Mouse (Mus musculus) kidney, adult 18-20 months (tissue): ENCODE measurements around the gene Colq.

Source experiments
- DNase-seq: peaks from one replicate; pipeline ENCODE4 v3.0.0; 2021

The Colq gene

GRCm38 (mm10) chr14:31521318-31521717 lies 69.8 kb downstream of the Colq start:
- no peak for DNase-seq

DNA sequence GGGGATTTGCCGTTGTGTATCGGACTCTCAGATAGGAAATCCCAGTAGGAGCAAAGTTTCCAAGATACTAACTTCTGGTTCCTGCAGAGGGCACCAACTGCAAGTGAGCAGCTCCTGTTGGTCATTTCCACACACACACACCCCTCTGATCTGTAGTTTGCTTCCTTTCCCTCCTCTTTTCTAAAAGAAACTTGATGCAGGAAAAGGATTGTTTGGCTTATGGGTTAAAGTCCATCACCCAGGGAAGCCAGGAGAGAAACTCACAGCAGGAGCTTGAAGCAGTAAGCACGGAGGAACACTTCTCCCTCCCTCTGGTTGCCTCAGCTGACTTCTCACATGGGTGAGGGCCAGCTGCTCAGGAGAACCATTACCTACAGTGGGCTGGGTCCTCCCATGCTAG lies 72.0 kb downstream of the Colq start:
- peak; percentile 37 for DNase-seq

GRCm38 (mm10) chr14:31515895-31516294 lies 75.2 kb downstream of the Colq start:
- DNase-seq: no peak

DNA sequence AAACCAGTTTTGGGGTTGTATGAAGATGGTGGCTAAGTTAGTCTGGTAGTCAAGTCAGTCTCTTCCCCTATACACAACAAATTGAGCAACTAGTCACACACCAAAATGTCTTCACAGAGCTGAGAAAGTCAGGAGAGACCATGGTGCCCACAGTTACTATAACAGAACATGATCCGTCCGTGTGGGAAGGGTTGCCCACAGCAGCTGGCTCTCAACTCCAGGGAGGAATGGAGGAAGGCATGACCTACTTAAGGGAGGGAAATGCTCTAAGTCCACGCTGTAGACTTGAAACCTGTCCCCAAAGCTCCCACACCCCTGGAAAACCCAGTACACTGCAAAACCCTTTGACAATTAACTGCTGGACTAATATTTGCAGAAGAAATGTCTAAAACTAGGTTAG lies 80.8 kb downstream of the Colq start:
- no peak for DNase-seq

DNA sequence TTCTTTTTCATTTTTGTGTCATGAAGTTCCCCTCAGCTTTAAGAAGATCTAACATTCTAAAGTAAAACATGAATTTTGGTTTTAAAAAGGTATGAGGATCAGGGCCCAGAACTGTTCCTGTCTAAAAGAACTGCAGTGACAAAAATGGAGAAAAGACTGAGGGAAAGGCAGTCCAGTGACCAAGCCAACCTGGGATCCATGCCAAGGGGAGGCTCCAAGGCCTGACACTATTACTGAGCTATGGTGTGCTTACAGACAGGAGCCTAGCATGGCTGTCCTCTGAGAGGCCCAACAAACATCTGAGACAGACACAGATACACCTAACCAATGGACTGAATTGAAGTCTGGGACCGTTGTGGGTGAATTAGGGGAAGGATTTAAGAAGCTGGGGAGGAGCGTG lies 81.2 kb downstream of the Colq start:
- DNase-seq: no peak

DNA sequence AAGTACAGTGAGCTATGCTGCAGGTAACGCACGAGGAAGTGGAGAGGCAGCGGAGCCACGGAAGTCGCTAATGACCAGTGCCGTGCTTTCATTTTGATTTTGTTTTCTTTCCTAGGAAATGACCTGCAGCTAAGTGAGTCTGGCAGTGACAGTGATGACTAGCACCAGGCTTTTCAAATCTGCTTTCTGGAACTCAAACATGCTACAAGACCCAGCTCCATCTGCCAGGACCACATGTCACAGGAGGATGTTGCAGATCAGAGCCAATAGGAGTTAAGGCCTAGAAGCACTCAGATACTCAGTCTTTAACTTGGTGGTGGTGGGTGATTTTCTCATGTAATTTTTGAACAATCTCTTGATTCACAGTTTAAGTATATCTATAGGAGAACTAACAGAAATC lies 84.7 kb downstream of the Colq start:
- no peak for DNase-seq

GRCm38 (mm10) chr14:31503406-31503805 lies 87.7 kb downstream of the Colq start:
- DNase-seq: no peak

DNA sequence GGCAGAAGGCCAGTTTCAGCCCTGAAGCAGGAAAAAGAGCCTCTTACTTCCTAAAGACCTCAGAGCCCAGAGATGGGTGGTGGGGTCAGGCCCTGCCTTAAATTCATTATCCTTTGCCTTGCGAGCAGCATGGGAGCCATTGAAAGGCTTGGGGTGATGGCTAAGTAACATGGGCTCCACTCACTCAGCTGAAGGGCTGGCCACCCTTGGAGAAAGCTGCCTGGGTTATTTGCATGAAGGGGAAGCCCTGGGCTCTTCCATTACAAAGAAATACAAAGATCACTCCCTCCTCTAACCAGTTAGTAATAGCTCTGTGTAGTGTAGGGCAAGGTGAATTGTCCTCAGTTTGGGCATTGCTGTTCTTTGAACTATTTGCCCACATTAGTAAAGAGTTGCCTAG lies 91.6 kb downstream of the Colq start:
- no peak for DNase-seq

DNA sequence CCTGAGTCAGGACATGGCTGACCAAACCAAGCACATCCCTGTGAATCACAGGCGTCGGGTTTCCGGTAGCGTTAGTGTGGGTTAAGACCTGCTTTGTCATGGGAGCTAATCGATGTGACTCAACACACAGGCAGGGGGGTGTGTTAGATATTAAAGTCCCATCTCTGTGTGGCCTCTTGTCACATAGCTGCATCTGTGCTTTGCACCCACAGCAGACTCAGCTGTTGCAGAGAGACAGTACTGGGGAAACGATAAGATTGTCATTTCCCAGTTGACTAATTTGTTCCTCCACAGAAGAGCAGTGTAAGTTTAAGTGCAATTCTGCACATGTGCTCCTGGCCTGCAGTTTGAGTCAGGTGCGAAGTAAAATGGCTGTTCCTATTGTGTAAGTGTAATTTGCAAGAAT lies 94.9 kb downstream of the Colq start:
- DNase-seq: no peak

- DNase-seq: no peak
These were observed 95.6 kb downstream of the Colq start for GRCm38 (mm10) chr14:31495538-31495937.

GRCm38 (mm10) chr14:31494975-31495455 lies 96.1 kb downstream of the Colq start, which contains the start of gene Mettl6:
Gene Mettl6, minus strand, starts transcription at chr14:31495040.
- peak; percentile 92 for DNase-seq

DNA sequence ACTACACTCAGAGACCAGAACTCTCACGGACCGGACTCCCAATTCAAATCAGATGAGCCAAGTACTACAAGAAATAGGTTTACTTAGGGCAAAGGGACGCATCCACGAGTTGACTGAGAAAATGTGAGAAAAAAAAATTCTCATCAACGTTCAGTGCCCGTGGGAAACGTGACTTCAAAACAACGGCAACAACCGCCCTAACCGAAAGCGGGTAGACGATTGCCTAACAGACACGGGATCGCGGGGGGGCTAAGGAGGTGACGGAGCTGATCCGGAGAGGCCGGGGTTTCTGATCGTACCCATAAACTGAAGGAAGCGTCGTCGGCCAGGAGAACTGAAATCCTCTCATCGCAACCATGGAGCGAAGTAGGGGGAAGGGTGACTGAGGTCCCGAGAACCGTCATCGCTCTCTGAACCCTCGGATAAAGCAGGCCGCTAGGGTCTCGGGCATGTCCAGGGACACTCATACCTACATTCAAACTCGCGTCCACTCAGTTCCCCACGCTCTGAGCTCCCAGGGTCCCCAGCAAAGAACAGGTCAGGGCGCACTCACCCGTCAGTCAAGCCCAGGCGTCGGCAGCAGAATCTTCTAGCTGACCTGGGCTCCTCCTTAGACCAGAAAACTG lies 96.7 kb downstream of the Colq start, which contains the start of gene Eaf1:
Eaf1 (plus strand) TSS at position 51 of the 626 bp plus-strand sequence.
- no peak for DNase-seq

DNA sequence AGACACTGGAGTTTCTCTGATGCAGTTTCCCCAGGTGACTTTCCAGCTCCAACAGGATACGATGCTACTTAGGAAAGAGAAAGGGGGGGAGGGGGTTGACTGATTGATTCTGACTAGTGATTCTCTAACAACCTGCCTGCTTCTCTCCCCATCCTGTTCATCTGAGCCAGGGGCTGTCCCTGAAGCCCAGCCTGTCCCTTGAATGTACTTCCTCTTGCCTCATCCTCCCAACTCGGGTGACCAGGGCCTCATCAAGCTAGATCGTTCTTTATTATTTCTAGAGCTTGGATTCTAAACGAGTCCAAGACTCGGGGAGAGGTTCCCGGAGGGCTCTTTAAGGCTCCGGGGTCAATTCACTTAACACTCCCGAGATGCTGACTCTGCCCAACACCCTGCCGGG lies 97.2 kb downstream of the Colq start:
- DNase-seq: no peak

GRCm38 (mm10) chr14:31488055-31488454 lies 103.1 kb downstream of the Colq start:
- DNase-seq: no peak

DNA sequence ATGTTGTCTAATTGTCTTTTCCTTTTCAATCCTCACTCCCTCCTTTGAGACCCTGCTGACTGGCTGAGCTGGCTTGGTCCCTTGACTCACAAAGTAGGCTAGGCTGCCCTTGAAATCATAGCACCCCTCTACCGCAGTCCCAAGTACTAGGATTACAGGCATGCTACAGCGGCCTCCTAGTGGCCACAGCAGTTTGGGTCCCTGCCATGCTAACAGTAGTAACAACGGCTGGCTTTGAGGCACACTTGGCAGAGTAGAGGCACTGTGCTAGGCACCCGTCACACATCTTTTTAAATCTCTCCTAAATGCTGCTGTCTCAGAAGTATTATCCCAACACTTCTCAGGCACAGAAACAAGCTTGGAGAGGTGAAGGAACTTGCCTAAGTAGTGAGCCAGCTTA lies 104.7 kb downstream of the Colq start:
- no peak for DNase-seq

GRCm38 (mm10) chr14:31482417-31482816 lies 108.7 kb downstream of the Colq start:
- DNase-seq: no peak

- DNase-seq: no peak
These were observed 117.8 kb downstream of the Colq start for GRCm38 (mm10) chr14:31473297-31473696.
